Mouse (Mus musculus) activated CD4-positive, CD25-positive, alpha-beta regulatory T cell, adult 4 months (primary cell): ENCODE measurements around the gene Scnn1a. TPM values are rescaled to one million over a fixed set of nuclear protein-coding genes. Genes with fewer than 3 reads are reported as not detected.
A peak's percentile ranks its signal among the peaks of the same experiment; 100 is the strongest.

Experiments
- ATAC-seq: one replicate; pipeline ENCODE4 v1.8.0; 2017
- polyA plus RNA-seq, 2 experiments: library from polyadenylated mRNA; unstranded; fragments of 100-300 nt; shearing (Covaris generic); gene quantifications; one replicate each; pipeline ENCODE4 v1.2.1; 2017

The Scnn1a gene
- polyA plus RNA-seq, 2 experiments from 2014 or later = not detected

DNA sequence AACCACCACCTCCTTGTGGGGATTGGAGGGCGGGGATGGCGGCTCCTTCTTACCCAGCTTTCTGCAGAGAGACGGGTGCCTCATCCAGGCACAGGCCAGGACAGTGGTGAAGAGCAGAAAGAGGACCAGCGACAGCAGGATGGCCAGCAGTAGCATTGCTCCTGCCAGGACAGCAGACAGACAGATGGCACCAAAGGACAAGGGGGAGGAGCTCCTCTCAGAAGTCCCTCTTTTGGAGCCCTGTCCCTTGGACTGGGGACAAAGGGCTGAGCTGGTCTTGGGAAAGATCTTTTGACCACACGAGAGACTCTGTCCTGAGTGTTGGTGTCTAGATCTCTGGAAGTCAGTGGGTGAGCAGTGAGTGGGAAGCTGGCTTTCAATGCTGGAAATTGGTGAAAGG lies 11.1 kb upstream of the Scnn1a start:
- no peak for ATAC-seq

DNA sequence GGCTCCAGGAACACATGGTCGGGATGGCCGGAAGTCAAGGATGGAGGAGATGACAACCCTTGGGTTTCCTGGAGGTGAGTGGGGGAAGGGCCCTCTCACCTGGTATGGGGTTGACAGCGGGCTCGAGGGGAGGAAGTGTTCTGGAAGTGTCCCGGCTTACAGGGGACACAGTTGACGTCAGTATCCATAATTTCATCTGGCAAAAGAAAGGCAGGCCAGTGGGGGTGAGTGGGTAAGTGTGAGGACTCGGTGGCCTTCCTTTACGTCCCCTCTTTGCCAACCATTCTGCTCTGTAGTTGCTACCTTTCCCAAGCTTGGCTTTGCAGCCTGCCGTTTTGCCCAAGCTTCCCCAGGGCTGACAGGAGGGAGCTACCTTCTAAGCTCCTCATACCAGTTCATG lies 8.3 kb upstream of the Scnn1a start:
- ATAC-seq = no peak

DNA sequence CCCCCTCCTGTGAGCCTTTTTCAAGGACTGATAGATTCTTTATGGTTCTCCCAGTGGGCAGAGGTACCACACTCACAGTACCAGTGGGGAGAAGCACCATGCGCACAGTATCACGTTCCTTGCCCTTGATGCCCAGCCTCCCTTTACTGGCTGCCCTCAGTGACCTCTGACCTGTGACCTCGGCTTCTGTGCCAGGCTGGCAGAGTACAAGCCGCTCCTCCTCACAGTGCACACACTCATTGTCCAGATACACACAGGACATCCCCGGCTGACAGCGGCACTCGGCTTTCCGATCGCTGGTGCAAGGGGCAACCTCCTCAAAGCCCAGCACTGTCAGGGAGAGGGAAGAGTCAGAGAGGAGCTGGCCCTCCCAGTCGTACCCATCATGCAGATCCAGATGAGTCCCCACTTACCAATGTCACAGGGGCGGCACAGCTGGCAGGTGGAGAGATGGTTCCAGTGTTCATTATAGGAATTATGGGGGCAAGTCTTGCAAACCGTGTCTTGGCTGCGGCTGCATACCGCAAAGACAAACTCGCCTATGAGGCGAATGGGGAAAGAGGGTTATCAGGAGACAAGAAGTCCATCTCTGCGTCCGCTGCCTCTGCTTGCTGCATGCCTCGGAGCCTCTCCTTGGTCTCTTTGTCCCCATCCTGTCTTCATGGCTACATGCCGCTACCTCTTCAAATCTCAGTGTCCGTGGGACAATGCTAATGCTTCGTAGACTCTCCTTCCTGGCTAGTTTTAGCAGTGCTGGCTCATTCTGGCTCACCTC lies 7.7 kb upstream of the Scnn1a start:
- ATAC-seq = no peak

DNA sequence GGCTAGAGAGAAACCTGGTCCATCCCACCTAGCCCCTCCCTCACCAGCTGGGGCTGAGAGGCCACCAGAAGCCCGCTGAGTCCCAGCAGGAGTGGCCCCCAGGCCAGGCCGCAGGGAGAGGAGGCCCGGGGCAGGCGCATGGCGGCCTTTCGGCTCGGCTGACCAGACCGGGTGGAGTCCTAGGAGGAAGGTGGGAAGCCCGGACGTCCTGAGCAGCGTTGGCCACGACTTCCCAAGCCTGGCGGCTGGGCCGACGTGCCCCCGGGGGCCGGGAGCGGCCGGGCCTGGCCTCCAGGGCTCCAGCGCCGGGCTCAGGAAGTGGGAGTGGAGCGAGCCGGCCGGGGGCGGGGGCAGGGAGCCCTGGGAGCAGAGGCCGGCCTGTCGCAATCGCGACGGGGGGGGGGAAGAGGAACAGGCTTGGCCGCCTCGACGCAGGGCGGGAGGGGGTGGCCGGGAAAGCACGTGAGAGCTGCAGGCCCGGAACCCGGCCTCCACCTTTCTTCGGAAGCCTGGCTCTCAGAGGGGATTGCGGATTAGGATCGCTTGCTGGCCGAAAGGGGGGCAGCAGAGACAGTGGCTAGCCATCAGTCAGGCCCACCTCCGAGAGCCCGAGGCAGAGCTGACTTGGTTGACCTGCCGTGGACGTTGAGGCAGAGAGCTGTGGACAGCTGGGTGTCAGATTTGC lies 6.8 kb upstream of the Scnn1a start, which contains the start of gene Ltbr:
TSS of gene Ltbr (minus strand) at position 340 of the 685 bp plus-strand sequence.
- ATAC-seq = no peak

DNA sequence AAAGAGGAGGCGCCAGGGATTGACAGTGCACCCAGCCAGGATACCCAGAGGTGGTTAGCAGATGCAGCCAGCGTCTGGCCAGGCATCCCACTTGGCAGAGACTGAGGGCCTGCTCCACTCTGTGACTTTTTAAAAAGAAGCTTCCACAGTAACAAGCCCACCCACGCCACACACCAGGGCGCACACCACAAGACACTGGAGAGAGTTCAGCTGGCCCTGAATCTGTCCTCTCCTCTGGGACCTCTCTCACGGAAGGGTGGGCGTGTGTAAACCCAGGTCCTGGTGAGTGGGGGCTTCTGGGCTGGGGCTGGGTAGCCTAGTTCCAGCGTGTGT lies 6.3 kb upstream of the Scnn1a start:
- ATAC-seq = no peak

DNA sequence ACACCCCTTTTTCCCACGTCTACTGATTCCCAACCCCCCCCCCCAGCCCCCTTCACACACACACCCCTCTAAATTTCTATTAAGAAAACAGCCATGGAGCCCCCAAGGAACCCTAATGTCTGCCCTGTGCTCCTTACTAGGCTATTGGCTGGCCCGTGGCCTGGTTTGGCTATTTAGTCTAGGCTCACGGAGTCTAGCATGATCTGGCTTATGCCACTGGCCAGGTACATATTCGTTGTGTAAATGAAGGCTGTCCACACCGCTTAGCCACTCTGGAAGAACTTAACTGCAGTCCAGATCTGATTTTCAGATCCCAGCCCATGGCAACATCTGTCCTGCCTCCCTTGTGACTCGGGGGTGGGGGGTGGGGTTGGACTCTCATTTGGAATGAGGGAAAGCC lies 5.7 kb upstream of the Scnn1a start:
- no peak for ATAC-seq

DNA sequence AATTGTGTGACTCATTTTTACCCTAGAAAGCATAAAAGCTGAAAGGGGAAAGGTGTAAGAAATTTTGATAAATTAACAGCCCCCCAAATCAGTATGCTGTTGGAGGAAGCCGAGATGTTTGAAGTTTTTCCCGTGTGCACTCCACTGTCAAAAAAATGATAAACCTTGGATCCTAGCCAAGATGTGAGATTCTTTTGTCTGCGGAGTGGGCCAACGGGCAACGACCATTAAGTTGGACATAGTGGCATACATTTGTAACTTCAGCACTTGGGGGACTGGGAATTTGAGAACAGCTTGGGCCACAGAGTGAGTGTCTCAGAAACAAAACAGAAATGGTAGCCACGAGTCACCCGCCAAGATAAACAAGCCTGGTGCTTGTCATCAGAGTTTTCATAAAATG lies 3.4 kb upstream of the Scnn1a start:
- ATAC-seq = no peak

DNA sequence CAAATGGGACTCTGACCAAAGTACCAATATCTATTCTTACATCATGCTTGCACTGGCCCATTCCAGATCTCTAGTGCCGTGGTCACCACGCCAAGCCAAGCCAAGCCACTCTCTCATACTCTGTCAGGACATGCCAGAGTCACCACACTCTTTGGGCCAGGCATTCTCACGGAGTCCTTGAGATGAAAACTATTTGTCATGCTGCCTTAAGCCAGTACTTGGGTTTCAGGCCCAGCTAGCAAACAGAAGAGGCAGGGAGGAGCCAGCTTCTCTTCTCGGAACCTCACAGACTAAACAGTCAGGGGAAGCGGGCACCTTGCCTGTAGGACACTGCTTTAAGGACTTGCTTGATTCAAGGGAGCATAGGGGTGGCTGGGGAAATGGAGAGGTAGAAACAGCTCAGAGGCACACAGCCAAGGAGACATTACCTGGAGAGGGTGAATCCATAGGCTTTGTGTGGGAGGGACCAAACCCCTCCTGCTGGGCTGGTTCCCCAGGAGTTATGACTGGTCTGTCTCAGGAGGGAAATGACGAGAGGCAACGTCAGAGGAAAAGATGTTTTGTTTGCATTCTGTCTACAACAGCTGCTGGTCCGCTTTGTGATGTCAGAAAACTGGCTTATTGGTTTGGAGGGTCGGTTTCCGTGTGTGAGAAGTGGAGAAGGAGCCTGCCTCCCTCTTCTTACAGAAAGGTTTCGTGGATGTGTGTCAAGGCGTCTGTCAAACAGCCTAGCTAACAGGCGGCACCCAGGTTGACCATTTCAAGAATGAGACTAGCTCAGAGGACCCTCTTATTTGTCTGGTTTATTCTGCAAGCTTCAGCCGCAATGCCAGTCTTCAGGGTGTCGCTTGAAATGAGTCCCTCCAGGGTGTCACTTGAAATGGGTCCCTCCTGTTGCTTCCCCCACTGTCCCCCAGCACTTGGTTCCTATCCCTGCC lies 1.2 kb upstream of the Scnn1a start:
- ATAC-seq = no peak

DNA sequence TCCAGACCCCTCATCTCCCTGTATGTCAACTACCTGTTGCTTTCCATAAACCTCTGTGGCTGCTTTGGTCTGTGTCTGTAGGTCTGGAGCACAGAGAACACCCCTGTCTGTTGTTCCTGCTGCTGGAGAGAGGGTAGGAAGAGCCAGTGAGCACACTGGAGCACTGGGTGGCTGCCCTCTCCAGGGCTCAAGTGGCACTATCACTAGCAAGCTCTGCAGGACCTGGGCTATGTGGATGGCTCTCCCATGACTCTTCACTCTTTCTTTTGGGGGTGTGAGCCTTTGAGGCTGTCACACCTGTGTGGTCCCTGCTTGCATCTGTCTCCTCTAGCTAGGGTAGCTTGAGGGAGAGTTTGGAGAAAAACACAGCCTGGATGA lies 551 bp upstream of the Scnn1a start:
- no peak for ATAC-seq

DNA sequence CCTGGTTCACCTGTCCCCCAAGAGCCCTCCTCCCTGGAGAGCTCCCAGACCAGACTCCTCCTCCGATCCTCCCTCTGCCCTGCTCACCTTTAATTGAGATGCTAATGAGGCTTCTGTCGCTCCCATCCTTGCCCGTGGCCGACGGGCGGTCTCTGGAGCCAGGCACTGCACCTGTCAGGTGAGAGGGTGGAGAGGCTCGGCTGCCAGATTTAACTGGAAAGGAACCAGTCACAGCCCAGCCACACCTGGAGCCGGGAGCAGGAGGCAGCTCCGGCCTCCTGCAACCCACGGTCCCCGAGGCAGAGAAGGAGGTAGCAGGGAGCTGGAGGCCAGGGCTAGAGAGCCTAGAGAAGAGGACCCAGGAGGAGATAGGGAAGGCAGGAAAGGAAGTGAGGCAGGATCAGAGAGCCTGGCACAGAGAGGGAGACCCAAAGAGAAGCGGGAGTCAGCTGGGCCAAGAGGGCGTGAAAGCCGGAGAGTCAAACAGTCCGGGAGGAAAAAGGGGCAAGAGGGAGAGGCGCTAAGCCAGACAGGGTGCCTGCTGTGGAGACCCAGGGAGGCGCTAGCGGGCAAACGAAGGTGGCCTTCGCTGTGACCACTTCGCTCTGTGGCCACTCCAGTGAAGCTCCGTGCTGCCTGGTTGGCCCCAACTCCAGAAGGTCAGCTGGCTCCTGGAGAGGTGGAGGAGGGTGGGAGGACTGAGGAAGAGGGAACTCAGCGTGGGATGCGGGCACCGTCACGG lies 826 bp downstream of the Scnn1a start:
- no peak for ATAC-seq

DNA sequence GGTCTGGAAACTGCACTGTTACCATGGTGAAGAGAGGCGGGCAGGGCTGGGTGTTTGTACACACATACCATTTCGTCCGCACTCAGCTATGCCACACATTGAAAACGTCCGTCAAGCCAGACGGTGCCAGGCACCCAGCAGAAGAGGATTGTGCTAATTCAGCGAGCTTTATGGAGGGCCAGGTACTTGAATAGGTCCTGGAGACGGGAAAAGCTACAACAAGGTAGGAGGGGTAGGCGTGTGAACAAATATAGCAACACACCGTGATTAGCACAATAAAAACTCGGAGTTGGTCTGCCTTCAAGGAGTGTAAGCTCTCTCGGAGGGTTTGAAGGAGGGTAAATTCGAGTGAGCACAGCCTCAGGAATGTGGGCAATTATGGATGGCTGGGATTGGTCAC lies 2.3 kb downstream of the Scnn1a start:
- no peak for ATAC-seq

DNA sequence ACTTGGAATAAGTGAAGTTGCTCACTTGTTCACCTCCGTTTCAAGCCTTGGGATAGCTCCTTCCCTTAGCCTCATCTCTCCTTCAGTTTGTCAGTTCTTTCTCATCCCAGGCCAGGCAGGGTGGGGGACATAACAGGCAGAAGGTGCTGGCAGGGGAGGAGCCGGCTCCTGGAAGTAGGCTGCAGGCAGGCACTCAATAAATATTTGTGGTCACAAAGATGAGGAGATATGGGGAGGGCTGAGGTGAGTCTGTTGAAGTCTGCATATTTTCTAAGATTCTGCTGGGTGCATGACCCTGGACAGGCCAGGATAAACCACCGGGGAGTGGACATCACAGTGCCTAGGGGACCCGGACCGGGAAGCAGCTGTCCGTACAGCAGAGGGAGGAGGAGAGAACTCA lies 3.1 kb downstream of the Scnn1a start:
- ATAC-seq = no peak

DNA sequence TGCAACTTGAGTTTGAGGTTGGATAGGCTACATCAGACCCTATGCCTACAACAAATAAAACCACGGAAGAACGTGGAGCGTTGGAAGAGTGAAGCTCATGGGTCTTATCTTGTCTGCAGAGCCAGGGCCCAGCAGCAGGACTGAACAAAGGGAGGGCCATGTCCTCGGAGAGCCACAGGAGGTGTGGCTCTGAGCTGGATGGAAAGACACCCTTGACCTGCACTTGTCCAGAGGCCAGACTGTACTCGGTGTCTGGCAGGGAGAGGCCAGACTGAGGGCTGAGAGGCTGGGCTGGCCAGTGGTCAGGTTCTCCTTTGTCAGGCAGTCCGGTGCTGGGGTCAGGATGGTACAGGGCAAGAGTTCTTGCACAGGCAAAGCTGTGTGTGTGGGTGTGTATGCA lies 4.9 kb downstream of the Scnn1a start:
- ATAC-seq = no peak

DNA sequence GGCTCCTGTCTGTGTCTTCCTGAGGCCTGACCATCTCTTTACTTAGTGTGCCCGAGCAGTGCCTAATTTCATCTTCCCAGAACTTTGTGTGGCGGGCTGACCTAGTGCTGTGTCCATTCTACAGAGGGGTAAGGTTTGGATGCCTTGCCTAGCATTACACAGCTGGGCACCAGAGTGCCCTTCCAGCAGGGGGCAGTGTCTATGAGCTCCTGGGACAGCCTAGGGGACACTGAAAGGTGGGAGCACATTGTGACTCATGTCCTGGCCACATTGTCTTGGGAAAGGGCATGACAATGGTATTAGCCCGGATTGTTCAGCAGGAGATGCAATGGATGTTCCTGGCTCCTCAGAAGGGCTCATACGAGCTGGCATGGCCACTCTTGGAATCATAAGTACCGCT lies 7.8 kb downstream of the Scnn1a start:
- no peak for ATAC-seq

DNA sequence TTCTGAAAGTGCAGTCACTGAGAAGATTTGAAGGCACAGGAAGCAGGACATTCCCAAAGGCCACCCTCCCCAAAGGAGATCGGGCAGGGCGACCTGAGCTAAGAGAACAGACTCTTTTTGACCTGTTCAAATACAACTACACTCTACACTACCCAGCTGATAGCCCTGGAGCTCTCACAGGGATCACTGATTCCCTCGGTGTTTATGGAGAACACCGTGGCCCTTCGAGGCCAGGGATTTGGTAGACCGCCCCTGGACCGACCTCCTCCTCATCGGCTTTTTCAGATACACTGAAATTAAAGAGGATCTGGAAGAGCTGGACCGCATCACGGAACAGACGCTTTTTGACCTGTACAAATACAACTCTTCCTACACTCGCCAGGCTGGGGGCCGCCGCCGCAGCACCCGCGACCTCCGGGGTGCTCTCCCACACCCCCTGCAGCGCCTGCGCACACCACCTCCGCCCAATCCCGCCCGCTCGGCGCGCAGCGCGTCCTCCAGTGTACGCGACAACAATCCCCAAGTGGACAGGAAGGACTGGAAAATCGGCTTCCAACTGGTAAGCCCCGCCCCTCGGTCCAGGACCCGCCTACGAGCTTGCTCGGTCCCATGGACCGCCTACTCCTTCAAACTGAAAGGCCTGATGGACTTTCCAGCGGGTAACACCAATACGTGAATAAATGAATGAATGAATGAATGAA lies 10.3 kb downstream of the Scnn1a start:
- no peak for ATAC-seq

DNA sequence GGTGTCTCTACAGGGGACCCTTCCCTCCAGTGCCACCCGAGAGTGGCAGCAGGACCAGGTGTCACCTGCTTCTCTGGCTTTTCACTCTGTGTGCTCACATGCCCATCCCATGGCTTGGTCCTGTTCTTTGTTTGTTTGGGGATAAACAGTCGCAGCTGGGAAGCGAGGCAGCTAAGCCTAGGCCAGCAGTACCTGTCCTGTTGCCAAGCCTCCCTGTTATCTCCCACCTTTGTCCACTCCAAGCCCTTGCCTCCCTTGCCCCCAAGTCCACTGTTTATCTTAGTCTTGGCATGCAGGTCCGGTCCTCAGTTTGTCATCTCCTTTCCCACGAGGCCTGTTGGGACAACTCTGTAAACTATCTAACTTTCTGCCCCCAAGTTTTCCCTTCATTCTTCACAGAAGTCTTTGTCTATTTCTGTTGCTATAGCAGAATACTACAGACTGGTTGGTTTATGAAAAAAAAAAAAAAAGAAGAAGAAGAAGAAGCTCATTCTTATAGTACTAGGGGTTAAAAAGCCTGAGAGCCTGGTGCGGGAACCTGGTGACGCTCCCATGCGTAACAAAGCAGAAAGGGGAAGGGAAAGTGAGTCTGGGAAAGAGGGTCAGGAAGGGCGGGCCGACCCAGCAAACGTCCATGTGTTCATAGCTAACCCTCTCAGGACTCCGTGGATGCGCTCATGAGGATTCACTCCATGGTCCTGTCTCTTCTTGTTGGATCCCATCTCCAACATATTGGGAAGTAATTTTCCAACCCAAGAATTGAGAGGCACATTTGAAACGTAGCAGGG lies 12.8 kb downstream of the Scnn1a start:
- ATAC-seq = no peak

DNA sequence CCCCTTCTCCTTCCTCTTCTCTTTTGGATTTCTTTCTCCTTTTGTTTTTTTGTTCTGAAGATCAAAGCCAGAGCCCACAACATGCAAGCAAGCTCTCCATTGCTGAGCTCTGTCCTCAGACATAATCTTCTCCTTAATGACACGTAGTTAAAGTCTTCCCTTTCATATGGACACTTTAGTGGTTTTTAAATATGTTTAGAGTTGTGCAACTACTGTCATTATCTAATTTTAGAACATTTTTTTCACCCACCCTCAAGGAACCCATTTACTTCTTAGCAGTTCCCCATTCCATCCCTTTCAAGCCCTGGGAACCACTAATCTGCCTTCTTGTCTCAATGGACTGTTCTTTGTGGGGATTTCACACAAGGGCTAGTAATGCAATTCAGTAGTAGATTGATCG lies 13.9 kb downstream of the Scnn1a start:
- ATAC-seq = no peak

DNA sequence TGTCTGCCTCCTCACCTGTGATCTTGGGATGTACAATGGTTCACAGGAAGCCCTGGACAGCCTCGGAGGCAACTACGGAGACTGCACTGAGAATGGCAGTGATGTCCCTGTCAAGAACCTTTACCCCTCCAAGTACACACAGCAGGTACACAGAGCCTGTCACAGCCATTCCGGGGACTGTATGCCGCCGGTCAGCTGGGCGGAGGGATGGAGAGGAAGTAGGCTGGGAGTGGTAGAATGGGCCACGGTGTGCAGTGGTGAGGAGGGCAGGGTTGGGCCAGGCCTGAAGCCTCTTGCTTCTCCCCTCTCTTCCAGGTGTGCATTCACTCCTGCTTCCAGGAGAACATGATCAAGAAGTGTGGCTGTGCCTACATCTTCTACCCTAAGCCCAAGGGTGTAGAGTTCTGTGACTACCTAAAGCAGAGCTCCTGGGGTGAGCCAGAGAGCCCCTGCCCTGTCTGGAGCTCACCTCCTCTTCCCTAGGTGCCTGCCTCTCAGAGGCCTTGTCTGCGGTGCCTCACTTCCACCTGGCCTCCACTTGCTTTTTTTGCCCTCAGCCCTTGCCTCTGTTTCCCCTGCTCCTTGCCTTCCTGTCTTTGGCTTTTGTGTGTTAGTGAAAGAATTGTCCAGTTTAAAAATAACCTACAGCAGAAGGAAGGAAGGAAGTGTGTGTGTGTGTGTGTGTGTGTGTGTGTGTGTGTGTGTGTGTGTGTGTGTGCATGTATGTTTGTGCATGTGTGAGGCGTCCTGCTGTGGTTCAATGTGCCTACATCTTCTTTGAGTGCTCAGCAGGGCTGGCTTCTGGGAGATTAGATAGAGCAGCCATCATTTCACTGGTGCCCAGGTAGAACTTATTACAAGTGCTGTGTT lies 18.6 kb downstream of the Scnn1a start:
- ATAC-seq = peak; percentile 19

DNA sequence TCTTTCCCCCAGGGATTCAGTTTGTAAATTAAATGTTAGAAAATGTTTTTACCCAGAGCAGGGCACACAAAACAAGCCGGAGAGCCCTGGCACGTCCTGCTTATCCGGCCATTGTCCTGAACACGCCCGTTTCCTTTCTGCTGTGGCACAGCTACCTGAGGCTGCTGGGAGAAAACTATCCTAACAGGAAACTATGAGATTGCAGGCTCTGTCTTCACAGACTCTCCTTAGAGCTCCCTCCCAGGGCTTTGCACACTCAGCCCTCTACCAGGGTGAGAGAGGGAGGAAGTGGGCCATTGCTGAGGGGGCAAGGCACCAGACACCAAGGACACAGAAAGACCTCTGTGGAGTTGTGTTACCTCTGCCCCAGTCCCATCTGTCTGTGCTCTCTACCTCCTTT lies 19.8 kb downstream of the Scnn1a start:
- ATAC-seq = no peak

DNA sequence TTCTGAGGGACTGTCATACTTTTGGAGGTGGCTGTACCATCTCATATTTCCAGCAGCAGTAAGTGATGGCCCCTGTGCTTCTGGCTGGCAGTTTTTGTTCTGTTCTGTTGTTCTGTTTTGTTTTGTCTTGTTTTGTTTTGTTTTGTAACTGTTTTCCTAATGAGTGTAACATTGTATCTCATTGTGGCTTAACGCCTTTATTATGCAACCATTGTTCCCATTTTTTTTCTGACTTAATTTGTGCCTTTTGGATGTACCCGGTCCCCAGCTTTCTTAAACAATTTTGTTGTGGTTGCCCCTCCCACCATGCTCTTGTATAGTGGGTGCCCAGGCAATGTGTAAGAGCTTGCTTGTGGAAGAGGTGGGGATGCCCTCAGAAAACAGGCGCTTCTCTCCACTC lies 21.7 kb downstream of the Scnn1a start:
- ATAC-seq = no peak
